Mouse (Mus musculus): ENCODE measurements at regions not wholly inside any gene's neighbourhood (a gene's known extent, or its start where the extent isn't known, plus 50 kb on each side); places are given as distances from the start of the nearest gene placed in this dataset.

- DNase-seq, result no peak
Observed at GRCm38 (mm10) chr12:9091951-9092350, 62.2 kb downstream of the Ttc32 start.

DNA sequence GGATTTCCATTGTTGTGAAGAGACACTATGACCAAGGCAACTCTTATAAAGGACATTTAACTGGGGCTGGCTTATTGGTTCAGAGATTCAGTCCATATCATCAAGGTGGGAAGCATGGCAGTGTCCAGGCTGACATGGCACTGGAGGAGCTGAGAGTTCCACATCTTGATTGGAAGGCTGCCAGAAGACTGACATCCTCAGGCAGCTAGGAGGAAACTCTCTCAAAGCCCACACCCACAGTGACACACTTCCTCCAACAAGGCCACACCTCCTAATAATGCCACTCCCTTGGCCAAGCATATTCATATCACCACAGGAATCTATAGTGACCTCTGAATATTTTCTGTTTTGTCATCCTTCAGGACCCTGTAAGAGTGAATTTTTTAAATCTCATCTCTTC is 65.3 kb downstream of the Ttc32 start:
- no peak for DNase-seq

GRCm38 (mm10) chr12:9106416-9106815 is 76.6 kb downstream of the Ttc32 start:
- DNase-seq, result no peak

DNA sequence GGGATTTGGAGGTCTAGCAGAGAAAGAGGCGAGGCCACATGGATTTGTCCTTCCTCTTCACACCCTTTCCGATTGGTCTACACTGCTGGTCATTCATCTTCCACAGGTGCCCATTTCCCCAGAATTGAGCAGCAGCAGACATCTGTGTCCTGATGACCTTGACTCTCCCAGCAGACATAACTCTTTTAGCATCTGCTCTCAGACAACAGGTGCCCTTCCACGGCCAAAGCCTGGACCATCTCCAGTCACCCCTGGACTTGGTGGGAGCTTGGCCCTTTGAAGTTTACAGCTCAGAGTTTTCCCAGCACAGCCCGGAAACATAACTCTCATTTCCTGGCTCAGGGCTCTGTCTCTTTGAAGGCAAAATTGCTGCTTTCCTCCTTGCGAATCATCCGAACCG is 80.0 kb downstream of the Ttc32 start:
- DNase-seq, result no peak

DNA sequence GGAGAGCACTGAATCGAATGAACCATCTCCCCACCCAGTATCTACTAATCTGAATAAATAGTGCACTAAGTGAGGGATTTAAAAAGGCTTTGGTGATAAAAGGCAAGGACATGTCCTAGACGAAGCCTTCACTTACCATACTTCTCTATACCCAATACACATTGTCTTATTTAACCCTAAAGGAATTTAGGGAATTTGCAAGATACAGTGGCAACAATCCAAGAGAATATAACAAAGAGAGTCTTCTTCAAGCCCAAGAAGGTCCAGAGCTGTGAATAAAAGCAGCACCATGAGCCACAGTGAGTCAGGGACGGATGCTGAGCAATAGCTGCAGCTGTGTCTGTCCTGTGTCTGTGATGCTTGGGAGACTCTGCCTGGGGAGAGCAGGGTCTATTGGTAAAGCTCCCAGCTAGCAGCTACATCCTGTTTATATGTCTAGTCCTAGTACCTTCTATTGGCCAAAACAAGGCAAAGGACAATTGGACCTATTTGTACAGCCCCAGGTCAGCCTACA is 82.4 kb downstream of the Ttc32 start:
- no peak for DNase-seq

DNA sequence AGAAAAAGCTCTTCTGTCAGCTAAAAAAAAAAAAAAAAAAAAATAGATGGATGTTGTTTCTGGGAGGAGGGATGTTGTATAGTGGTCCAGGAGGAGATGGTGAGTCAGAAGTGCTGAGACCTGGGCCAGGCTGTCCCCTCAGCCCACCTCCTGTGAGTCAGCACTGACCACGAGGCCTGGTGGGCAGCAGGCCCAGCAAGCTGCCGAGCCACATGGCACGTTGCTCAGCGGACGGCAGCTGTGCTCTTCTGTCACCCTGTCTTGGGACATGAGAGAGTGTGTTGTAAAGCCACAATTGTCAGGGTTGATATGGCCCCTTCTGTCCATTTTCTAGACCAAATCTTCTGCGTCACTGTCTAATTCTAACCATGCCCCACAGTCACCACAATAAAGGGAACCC is 83.9 kb downstream of the Ttc32 start:
- DNase-seq, result peak; percentile 46 to 60

- no peak for DNase-seq
Observed at GRCm38 (mm10) chr12:9114061-9114460, 84.3 kb downstream of the Ttc32 start.

- no peak for DNase-seq
Observed at GRCm38 (mm10) chr12:9118576-9118975, 88.8 kb downstream of the Ttc32 start.

DNA sequence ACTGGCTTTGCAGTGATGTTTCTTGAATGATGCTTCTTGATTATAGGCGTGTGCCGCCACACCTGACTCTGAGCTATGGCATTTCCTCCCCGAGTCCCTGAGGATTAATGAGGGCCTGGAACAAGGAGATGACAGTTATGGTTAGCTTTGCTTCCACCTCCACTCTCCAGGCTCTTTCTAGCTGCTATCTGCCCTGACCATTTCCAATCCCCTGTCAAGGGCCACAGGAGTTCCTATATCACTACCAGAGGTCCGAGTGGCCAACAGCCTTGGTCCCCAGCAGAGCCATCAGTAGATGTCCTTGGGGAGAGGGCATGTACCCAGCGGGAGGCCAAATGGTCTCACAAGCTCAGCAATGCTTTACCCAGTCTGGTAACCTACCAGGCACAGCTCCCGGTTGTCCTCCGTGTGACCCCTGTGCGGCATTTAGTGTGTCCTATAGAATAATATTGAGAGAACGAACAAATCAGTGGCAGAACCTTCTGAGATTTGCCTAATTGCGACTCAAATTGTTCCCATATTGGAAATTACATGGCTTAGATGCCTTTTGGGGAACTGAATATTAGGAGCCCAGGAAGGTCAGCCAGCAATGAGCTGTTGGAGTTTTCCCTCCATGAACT is 98.2 kb downstream of the Ttc32 start:
- DNase-seq, result no peak

DNA sequence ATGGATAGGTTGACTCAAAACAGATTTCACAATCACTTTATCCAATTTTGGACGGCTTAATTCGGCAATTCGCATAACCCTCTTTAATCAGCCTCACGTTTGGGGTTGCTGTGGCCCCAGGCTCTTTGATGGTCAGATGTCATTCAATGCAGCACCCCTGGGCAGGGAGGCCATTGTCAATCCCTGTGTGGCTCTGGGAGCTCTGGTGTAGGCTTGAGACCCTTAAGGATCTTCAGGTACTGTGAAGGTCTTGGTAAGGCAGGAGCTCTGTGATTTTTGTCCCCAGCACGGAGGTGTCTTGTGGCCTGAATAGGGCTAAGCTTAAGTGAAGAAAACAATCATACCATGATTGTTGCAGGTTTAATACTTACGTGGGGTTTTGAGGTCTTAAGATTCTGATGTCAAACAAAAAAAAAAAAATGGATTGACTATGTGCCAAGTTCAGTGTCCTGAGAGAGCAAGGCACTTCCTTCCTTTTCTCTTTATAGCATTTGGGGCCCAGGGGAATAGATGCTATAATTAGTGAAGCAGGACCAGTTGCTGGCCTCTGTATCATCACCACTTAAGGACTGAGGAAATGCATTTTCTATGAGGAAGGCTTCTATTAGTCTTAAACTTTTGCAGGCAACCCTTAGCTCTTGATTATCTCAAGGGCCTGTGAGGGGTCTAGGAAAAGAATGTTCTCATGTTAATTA is 98.9 kb downstream of the Ttc32 start:
- no peak for DNase-seq

DNA sequence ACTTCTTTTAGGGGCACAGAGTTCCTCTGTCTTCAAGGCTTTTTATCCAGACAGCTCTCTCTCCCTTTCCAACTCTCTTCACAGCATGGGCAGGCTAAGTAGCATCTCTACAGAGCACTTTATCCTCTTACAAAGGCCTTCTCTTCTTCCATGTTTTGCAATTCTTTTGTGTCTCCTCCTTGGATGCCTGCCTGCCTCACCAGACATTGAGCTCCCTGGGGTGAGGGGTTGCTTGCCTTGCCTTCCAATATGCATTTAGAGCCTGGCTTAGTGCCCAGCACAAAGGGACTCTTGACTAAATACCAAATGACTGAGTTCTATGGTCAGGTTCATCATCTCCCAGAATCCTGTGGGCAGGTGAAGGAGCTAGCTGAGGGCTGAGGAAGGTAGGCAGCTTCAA is 102.8 kb downstream of the Ttc32 start:
- DNase-seq, result no peak

GRCm38 (mm10) chr12:9133890-9134870 is 104.4 kb downstream of the Ttc32 start:
- peak; percentile 68 to 76 for DNase-seq

- DNase-seq, result no peak
Observed at GRCm38 (mm10) chr12:9151001-9151400, 121.2 kb downstream of the Ttc32 start.

DNA sequence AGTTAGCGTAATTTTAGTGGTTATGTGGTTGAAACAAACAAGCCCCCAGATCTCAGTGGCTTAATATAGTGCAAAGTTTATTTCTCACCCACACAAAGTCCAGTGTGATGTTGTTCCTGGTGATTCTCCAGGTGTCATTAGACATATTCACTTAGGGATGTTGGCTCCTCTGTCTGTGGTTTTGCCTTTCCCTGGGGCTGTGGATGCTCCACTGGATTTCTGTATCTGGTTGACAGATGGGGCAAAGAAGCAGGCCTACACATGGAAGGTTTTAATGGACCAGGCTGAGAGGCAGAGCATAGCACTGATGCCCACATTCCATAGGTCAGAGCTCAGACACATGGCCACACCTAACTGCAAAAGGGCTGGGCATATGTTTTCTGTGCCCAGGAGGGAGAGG is 121.6 kb downstream of the Ttc32 start:
- no peak for DNase-seq

GRCm38 (mm10) chr12:9154491-9154890 is 124.7 kb downstream of the Ttc32 start:
- no peak for DNase-seq

- no peak for DNase-seq
Observed at GRCm38 (mm10) chr12:9156794-9157193, 127.0 kb downstream of the Ttc32 start.

DNA sequence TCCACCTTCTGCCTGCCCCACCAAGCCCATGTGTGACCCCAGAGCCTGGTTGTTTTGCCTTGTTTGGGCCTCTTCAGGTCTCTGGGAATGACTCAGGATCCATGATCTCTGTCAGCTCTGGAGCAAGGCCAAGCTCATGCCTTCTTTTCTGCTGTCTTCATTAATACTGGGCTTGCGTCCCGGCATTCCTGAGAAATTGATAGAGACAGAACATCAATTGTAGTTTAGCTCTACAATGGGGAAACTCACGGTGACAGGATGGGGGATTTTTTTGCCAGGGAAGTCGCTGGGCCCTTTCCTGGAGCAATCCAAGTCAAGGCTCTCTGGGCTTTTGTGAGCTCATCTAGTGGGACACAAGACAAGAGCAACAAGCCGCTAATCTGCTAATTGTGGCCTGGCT is 129.0 kb downstream of the Ttc32 start:
- DNase-seq, result no peak

DNA sequence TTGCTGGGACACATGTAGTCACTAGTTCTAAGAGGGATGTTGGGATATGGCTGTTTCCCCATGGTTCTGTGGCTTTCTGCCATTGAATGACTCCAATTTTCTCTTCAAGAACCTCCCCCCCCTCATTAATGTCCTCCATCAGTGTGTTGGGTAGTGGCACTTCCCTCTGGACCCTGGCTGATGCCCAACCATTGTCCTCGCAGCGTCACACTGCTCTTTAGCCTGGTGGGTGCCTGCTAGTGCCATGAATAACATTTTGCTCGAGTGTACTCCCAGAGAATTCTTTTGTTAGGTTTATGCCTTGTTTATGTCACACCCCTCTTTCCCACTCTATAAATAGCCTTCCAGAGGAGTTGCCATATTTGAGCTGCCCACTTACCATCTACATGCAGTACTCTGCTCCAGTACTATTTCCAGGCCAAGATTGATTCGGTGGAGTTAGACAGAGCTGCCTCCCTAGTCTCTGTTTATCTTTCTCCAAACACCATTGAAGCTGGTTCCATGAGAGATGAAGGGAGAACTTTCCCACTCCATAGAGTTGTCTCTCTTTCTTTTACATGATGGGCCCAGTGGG is 135.7 kb downstream of the Ttc32 start:
- DNase-seq, result no peak

DNA sequence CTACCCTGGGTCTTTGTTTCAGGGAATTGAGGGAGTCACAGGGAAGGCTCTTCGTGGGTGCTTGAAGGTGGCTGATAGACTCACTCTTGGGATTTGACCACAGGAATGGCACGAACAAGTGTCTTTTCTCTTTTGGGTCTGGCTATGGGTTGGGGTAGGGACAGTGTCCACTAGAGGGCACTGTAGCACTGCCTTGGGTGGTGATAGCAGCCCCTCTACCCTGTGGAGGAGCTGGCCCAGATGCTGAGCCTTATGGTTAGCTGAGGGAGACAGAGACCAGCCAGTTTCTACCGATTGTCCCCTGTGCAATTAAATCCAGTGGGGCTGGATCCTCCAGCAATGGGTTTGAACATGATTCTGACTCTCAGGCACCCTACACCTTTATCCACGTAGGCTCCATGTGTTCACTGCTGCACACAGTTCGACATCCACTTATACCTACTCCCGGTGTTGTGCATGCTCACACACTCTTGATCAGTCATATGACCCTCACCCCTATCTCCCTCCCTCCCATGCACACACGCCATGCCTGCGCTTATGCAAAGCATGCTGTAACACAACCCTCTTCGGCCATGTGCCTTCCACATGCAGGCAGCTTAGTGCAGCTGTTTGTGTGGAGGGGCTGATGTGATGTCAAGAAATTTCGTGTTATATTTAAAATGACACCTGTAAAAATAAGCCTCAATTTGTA is 136.6 kb downstream of the Ttc32 start:
- DNase-seq, result no peak

- DNase-seq, result no peak
Observed at GRCm38 (mm10) chr12:9169008-9169407, 139.2 kb downstream of the Ttc32 start.

DNA sequence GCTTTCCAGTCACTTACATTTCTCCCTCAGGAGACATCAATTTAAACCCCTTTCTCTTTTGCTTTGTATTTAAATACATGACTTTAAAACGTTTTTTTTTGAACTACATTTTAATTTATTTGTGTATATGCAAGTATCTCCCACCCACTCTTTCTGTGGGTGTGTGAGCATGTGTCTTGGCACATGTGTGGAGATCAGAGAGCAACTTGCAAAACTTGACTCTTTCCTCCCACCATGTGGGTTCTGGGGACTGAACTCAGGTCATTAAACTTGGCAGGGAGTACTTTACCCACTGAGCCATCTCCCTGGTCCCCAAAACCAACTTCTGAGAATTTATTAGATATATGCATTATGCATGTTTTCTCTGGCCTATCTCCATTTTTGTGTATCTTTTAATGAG is 143.9 kb downstream of the Ttc32 start:
- DNase-seq, result no peak

- DNase-seq, result no peak
Observed at GRCm38 (mm10) chr12:9174327-9174726, 144.5 kb downstream of the Ttc32 start.
